Mouse (Mus musculus): Measurements from ENCODE around the gene Tmbim4. TPM values are rescaled to one million over a fixed set of nuclear protein-coding genes. Genes with fewer than 3 reads are reported as not detected.
A peak's percentile ranks its signal among the peaks of the same experiment; 100 is the strongest.

The Tmbim4 gene
- polyA plus RNA-seq, 1 experiment from 2014 or later = 81.2 TPM

GRCm38 (mm10) chr10:120246994-120247750, 45.8 kb downstream of the Tmbim4 start:
- 39% methylated on average over 9 of the region's 9 CpGs for WGBS (ENCODE audit: insufficient replicate concordance)
- no peak overlapping the region for H3K27ac ChIP-seq (ENCODE audit: low read length)
- no peak overlapping the region for H3K4me3 ChIP-seq (ENCODE audit: low read depth, low read length)
- no peak for ATAC-seq (ENCODE audit: low read depth)
- no peaks in the 10 kb centered on the region for H3K27me3 ChIP-seq (ENCODE audit: control insufficient read depth, insufficient read depth, low read depth, low read length)
- H3K9ac ChIP-seq (ENCODE audit: low read depth, low read length) = no peak overlapping the region
- H3K36me3 ChIP-seq (ENCODE audit: control insufficient read depth, insufficient read depth) = no peaks in the 10 kb centered on the region
- no peak overlapping the region for H3K4me2 ChIP-seq (ENCODE audit: low read depth, low read length)
- no peaks in the 10 kb centered on the region for H3K9me3 ChIP-seq (replicated peaks; ENCODE audit: control insufficient read depth, low read length)
- H3K4me1 ChIP-seq (ENCODE audit: control insufficient read depth, low read depth, low read length) = no peaks in the 10 kb centered on the region

GRCm38 (mm10) chr10:120250911-120251683, 49.7 kb downstream of the Tmbim4 start:
- WGBS (ENCODE audit: insufficient replicate concordance) = 48% methylated on average over 11 of the region's 11 CpGs
- no peaks in the 10 kb centered on the region for H3K9me3 ChIP-seq (replicated peaks; ENCODE audit: control insufficient read depth, low read length)
- ATAC-seq (ENCODE audit: low read depth) = no peak

GRCm38 (mm10) chr10:120251791-120252190, 50.4 kb downstream of the Tmbim4 start:
- Histone ChIP-seq H3K36me3 (ENCODE audit: control insufficient read depth, insufficient read depth) (no peaks in the 10 kb centered on the region), H3K27ac (ENCODE audit: low read length) (no peak overlapping the region), H3K9ac (ENCODE audit: low read depth, low read length) (no peak overlapping the region), H3K4me1 (ENCODE audit: control insufficient read depth, low read depth, low read length) (no peaks in the 10 kb centered on the region), H3K27me3 (ENCODE audit: control insufficient read depth, insufficient read depth, low read depth, low read length) (no peaks in the 10 kb centered on the region), H3K9me3 (replicated peaks; ENCODE audit: control insufficient read depth, low read length) (no peaks in the 10 kb centered on the region), H3K4me3 (ENCODE audit: low read depth, low read length) (no peak overlapping the region), H3K4me2 (ENCODE audit: low read depth, low read length) (no peak overlapping the region)
- 67% methylated on average over 4 of the region's 4 CpGs for WGBS (ENCODE audit: insufficient replicate concordance)
- no peak for ATAC-seq (ENCODE audit: low read depth)

More at GRCm38 (mm10) chr10:120250911-120251683, 49.7 kb downstream of the Tmbim4 start:
- no peak overlapping the region for H3K27ac ChIP-seq (ENCODE audit: low read length)
- H3K36me3 ChIP-seq (ENCODE audit: control insufficient read depth, insufficient read depth) = no peaks in the 10 kb centered on the region
- H3K4me1 ChIP-seq (ENCODE audit: control insufficient read depth, low read depth, low read length) = no peaks in the 10 kb centered on the region
- no peak overlapping the region for H3K9ac ChIP-seq (ENCODE audit: low read depth, low read length)
- H3K27me3 ChIP-seq (ENCODE audit: control insufficient read depth, insufficient read depth, low read depth, low read length) = no peaks in the 10 kb centered on the region
- H3K4me2 ChIP-seq (ENCODE audit: low read depth, low read length) = no peak overlapping the region
- no peak overlapping the region for H3K4me3 ChIP-seq (ENCODE audit: low read depth, low read length)

GRCm38 (mm10) chr10:120252800-120253199, 51.4 kb downstream of the Tmbim4 start:
- no peaks in the 10 kb centered on the region for H3K9me3 ChIP-seq (replicated peaks; ENCODE audit: control insufficient read depth, low read length)
- H3K4me2 ChIP-seq (ENCODE audit: low read depth, low read length) = no peak overlapping the region
- H3K36me3 ChIP-seq (ENCODE audit: control insufficient read depth, insufficient read depth) = no peaks in the 10 kb centered on the region
- 16% methylated on average over 8 of the region's 8 CpGs for WGBS (ENCODE audit: insufficient replicate concordance)
- ATAC-seq (ENCODE audit: low read depth) = no peak
- no peak overlapping the region for H3K4me3 ChIP-seq (ENCODE audit: low read depth, low read length)
- no peak overlapping the region for H3K9ac ChIP-seq (ENCODE audit: low read depth, low read length)
- no peak overlapping the region for H3K27ac ChIP-seq (ENCODE audit: low read length)
- no peaks in the 10 kb centered on the region for H3K4me1 ChIP-seq (ENCODE audit: control insufficient read depth, low read depth, low read length)
- H3K27me3 ChIP-seq (ENCODE audit: control insufficient read depth, insufficient read depth, low read depth, low read length) = no peaks in the 10 kb centered on the region

GRCm38 (mm10) chr10:120257231-120257630, 55.8 kb downstream of the Tmbim4 start:
- WGBS (ENCODE audit: insufficient replicate concordance) = 13% methylated on average over 11 of the region's 11 CpGs
- Histone ChIP-seq H3K4me1 (ENCODE audit: control insufficient read depth, low read depth, low read length) (no peaks in the 10 kb centered on the region), H3K27ac (ENCODE audit: low read length) (no peak overlapping the region), H3K9me3 (replicated peaks; ENCODE audit: control insufficient read depth, low read length) (no peaks in the 10 kb centered on the region), H3K36me3 (ENCODE audit: control insufficient read depth, insufficient read depth) (no peaks in the 10 kb centered on the region), H3K4me3 (ENCODE audit: low read depth, low read length) (no peak overlapping the region), H3K27me3 (ENCODE audit: control insufficient read depth, insufficient read depth, low read depth, low read length) (no peaks in the 10 kb centered on the region), H3K9ac (ENCODE audit: low read depth, low read length) (no peak overlapping the region), H3K4me2 (ENCODE audit: low read depth, low read length) (no peak overlapping the region)
- no peak for ATAC-seq (ENCODE audit: low read depth)

GRCm38 (mm10) chr10:120267790-120268189, 66.4 kb downstream of the Tmbim4 start:
- Histone ChIP-seq H3K4me1 (ENCODE audit: control insufficient read depth, low read depth, low read length) (peaks cover 5% of the 10 kb centered on the region), H3K9me3 (replicated peaks; ENCODE audit: control insufficient read depth, low read length) (no peaks in the 10 kb centered on the region), H3K27ac (ENCODE audit: low read length) (no peak overlapping the region), H3K27me3 (ENCODE audit: control insufficient read depth, insufficient read depth, low read depth, low read length) (no peaks in the 10 kb centered on the region), H3K4me2 (ENCODE audit: low read depth, low read length) (no peak overlapping the region), H3K9ac (ENCODE audit: low read depth, low read length) (no peak overlapping the region), H3K4me3 (ENCODE audit: low read depth, low read length) (no peak overlapping the region), H3K36me3 (ENCODE audit: control insufficient read depth, insufficient read depth) (no peaks in the 10 kb centered on the region)
- no peak for ATAC-seq (ENCODE audit: low read depth)
- WGBS (ENCODE audit: insufficient replicate concordance) = 70% methylated on average over 12 of the region's 12 CpGs

GRCm38 (mm10) chr10:120269946-120270345, 68.6 kb downstream of the Tmbim4 start:
- no peak for ATAC-seq (ENCODE audit: low read depth)
- H3K9ac ChIP-seq (ENCODE audit: low read depth, low read length) = no peak overlapping the region
- H3K4me2 ChIP-seq (ENCODE audit: low read depth, low read length) = no peak overlapping the region
- H3K4me3 ChIP-seq (ENCODE audit: low read depth, low read length) = no peak overlapping the region
- H3K36me3 ChIP-seq (ENCODE audit: control insufficient read depth, insufficient read depth) = no peaks in the 10 kb centered on the region
- WGBS (ENCODE audit: insufficient replicate concordance) = 81% methylated on average over 13 of the region's 13 CpGs
- no peaks in the 10 kb centered on the region for H3K9me3 ChIP-seq (replicated peaks; ENCODE audit: control insufficient read depth, low read length)
- no peak overlapping the region for H3K27ac ChIP-seq (ENCODE audit: low read length)
- H3K27me3 ChIP-seq (ENCODE audit: control insufficient read depth, insufficient read depth, low read depth, low read length) = no peaks in the 10 kb centered on the region
- H3K4me1 ChIP-seq (ENCODE audit: control insufficient read depth, low read depth, low read length) = peaks cover 5% of the 10 kb centered on the region

GRCm38 (mm10) chr10:120270777-120271176, 69.4 kb downstream of the Tmbim4 start:
- no peak overlapping the region for H3K4me3 ChIP-seq (ENCODE audit: low read depth, low read length)
- no peaks in the 10 kb centered on the region for H3K9me3 ChIP-seq (replicated peaks; ENCODE audit: control insufficient read depth, low read length)
- no peak for ATAC-seq (ENCODE audit: low read depth)
- H3K27ac ChIP-seq (ENCODE audit: low read length) = no peak overlapping the region
- no peaks in the 10 kb centered on the region for H3K27me3 ChIP-seq (ENCODE audit: control insufficient read depth, insufficient read depth, low read depth, low read length)
- 52% methylated on average over 4 of the region's 4 CpGs for WGBS (ENCODE audit: insufficient replicate concordance)
- peaks cover 5% of the 10 kb centered on the region for H3K4me1 ChIP-seq (ENCODE audit: control insufficient read depth, low read depth, low read length)
- no peak overlapping the region for H3K4me2 ChIP-seq (ENCODE audit: low read depth, low read length)
- no peak overlapping the region for H3K9ac ChIP-seq (ENCODE audit: low read depth, low read length)
- no peaks in the 10 kb centered on the region for H3K36me3 ChIP-seq (ENCODE audit: control insufficient read depth, insufficient read depth)

- no peak overlapping the region for H3K4me3 ChIP-seq (ENCODE audit: low read depth, low read length)
- peak overlapping the region; percentile 51; the same call in 1 of the 2 replicates for H3K4me2 ChIP-seq (ENCODE audit: low read depth, low read length)
- no peaks in the 10 kb centered on the region for H3K36me3 ChIP-seq (ENCODE audit: control insufficient read depth, insufficient read depth)
- no peak overlapping the region for H3K27ac ChIP-seq (ENCODE audit: low read length)
- 29% methylated on average over 6 of the region's 6 CpGs for WGBS (ENCODE audit: insufficient replicate concordance)
- H3K9me3 ChIP-seq (replicated peaks; ENCODE audit: control insufficient read depth, low read length) = no peaks in the 10 kb centered on the region
- ATAC-seq (ENCODE audit: low read depth) = no peak
- no peaks in the 10 kb centered on the region for H3K27me3 ChIP-seq (ENCODE audit: control insufficient read depth, insufficient read depth, low read depth, low read length)
- H3K4me1 ChIP-seq (ENCODE audit: control insufficient read depth, low read depth, low read length) = peaks cover 5% of the 10 kb centered on the region
- no peak overlapping the region for H3K9ac ChIP-seq (ENCODE audit: low read depth, low read length)
Measured at GRCm38 (mm10) chr10:120271318-120271717, 69.9 kb downstream of the Tmbim4 start.

All from liver, embryonic 16.5 days (tissue).